Mouse (Mus musculus) liver, embryonic 16.5 days (tissue): ENCODE results near the gene Abl1. TPM values are rescaled to one million over a fixed set of nuclear protein-coding genes. Genes with fewer than 3 reads are reported as not detected.

Experiments used
- ATAC-seq: fragments of 200-750 bp; cut with Nextera tagmentation; 2 replicates; pipeline ENCODE4 v1.8.0; 2017; ENCODE audit warnings: low read depth, mild to moderate bottlenecking, moderate number of reproducible peaks, moderate library complexity
- H3K27ac ChIP-seq: fragments of 300-500 bp; sonication (generic); 2 replicates; pipeline ENCODE4 v1.5.1; 2014; ENCODE audit warnings: mild to moderate bottlenecking, low read length
- H3K27me3 ChIP-seq: fragments of 300-500 bp; sonication (generic); 2 replicates; pipeline ENCODE4 v1.6.1; 2014; ENCODE audit warnings: low read depth, low read length, mixed read lengths; ENCODE audit not compliant: control insufficient read depth, insufficient read depth
- H3K36me3 ChIP-seq: fragments of 300-500 bp; sonication (generic); 2 replicates; pipeline ENCODE4 v1.6.1; 2014; ENCODE audit warnings: mild to moderate bottlenecking; ENCODE audit not compliant: control insufficient read depth, insufficient read depth
- H3K4me1 ChIP-seq: fragments of 300-500 bp; sonication (generic); 2 replicates; pipeline ENCODE4 v1.6.1; 2014; ENCODE audit warnings: low read depth, low read length, mixed read lengths; ENCODE audit not compliant: control insufficient read depth
- H3K4me2 ChIP-seq: fragments of 300-500 bp; sonication (generic); 2 replicates; pipeline ENCODE4 v1.6.1; 2014; ENCODE audit warnings: low read depth, low read length, mixed read lengths
- H3K4me3 ChIP-seq: fragments of 300-500 bp; sonication (generic); 2 replicates; pipeline ENCODE4 v1.5.1; 2014; ENCODE audit warnings: low read depth, mild to moderate bottlenecking, low read length
- H3K9ac ChIP-seq: fragments of 300-500 bp; sonication (generic); 2 replicates; pipeline ENCODE4 v1.6.1; 2014; ENCODE audit warnings: low read depth, low read length
- H3K9me3 ChIP-seq: fragments of 300-500 bp; sonication (generic); replicated peaks from 2 replicates; pipeline ENCODE4 v1.6.1; 2016; ENCODE audit warnings: low read length; ENCODE audit not compliant: control insufficient read depth
- WGBS: fragments of 180-500 bp; shearing (Covaris S2); extraction: QIAGEN DNeasy Blood & Tissue Kit; methylation state at CpG from one replicate; pipeline ENCODE4 v1.1.7; 2014; ENCODE audit not compliant: insufficient replicate concordance; 5-methylcytosine and 5-hydroxymethylcytosine counted together
- polyA plus RNA-seq: library from polyadenylated mRNA; unstranded; fragments of >200 nt; fragmentation: Nextera tagmentation; extraction: Ambion mirVana; gene quantifications from 2 replicates; pipeline ENCODE4 v1.2.1, GENCODE M21; 2015

Gene Abl1
- polyA plus RNA-seq, 1 experiment from 2014 or later, result 6.7 TPM

DNA sequence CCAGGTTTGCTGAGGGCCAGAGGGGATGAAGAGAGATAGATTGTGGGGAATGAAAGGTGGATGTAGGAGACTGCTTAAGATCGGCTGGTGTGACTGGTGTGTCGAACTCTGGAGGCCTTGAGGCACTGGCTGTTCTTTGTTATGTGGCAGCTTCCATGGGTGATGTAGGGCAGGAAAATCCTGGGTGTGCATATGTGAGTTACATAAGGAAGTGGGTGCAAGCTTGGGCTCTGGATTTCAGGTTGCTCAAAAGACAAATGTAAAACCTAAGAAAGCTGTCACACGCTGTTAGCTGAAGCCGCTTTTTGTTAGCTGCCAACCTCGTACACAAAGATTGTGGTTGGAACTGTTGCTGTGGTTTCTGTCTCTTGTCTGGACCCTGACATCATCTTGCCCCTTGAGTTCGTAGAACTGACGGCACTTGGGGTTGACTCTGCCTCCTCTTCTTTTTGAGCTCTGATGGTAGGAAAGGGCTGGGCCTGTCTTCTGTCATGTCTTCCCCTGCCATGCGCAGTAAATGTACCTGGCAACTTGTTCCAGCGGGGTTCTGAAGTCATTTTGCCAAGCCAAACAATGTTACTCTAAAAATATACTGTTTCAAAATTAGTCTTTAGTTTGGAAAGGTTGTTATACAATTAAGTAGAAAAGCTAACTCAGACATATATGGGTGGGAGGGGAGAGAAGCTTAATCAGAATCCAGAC, 39.6 kb downstream of the Abl1 start:
- H3K27ac ChIP-seq, result no peak overlapping the region
- no peaks in the 10 kb centered on the region for H3K9me3 ChIP-seq
- WGBS, result 51% methylated on average over 9 of the region's 9 CpGs
- H3K4me3 ChIP-seq, result no peak overlapping the region
- no peak overlapping the region for H3K9ac ChIP-seq
- no peak overlapping the region for H3K4me2 ChIP-seq
- no peaks in the 10 kb centered on the region for H3K36me3 ChIP-seq
- H3K4me1 ChIP-seq, result peaks cover 18% of the 10 kb centered on the region
- ATAC-seq, result no peak
- no peaks in the 10 kb centered on the region for H3K27me3 ChIP-seq

DNA sequence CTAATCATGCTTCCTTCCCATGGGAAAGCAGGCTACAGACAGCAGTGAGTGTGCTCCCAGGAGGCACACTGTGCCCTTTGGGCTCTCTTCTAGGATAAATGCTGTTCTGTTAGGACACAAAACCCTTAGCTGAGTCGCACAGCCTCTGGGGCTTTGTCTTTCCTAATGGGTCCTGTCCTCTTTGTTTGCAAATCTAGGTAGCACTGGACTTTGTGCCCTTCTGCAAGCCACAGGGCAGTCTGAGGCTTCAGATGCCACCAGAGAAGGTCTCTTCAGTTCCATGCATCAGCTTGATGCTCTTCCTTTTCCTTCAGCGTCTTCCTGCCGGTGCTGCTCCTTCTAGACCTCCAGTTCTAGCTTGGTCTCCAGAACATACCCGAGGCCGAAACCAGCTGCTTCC, 42.5 kb downstream of the Abl1 start:
- H3K27ac ChIP-seq, result peak overlapping the region; percentile 59; the same call in 1 of the 2 replicates
- 51% methylated on average over 5 of the region's 5 CpGs for WGBS
- peaks cover 14% of the 10 kb centered on the region for H3K4me1 ChIP-seq
- no peak overlapping the region for H3K9ac ChIP-seq
- no peaks in the 10 kb centered on the region for H3K36me3 ChIP-seq
- H3K4me3 ChIP-seq, result no peak overlapping the region
- ATAC-seq, result 0 out of 2 replicates have a peak, but pooled peaks have one; percentile 35
- no peak overlapping the region for H3K4me2 ChIP-seq
- no peaks in the 10 kb centered on the region for H3K9me3 ChIP-seq
- no peaks in the 10 kb centered on the region for H3K27me3 ChIP-seq

DNA sequence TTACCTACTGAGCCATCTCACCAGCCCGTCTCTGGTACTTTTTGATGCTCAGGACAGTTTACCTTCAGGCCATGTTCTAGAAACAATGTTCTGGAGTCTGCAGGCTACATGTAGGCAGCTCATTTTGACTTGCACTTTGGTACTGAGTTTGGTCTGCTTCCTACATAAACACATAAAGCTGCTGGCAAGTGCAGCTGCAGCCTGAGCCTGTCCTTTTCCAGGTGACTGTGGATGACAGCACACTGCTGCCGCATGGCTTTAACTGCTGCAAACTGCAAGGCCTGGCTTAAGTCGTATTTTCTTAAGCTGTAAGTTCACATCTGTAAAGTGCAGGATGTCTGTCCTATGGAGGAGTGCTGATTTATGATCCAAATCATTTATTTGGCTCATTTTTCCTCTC, 44.3 kb downstream of the Abl1 start:
- WGBS, result 63% methylated on average over 3 of the region's 3 CpGs
- no peak for ATAC-seq

DNA sequence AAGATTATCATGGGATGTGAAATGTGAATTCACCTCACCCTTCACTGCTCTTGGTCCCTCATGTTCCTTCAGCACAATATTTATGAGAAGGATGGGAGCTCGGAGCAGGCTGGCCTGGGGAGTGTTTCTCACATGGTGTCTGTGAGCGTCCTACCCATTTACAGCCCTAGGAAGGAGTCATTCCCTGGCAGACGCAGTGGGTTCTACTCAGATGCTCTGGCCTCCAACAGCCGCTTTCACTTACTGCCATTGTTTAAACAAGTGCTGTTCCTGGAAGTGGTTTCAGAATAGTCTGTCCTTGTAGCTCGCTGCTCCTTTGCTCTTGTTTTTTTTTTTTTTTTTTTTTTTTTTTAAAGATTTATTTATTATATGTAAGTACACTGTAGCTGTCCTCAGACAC, 45.4 kb downstream of the Abl1 start:
- ATAC-seq, result no peak
- H3K27ac ChIP-seq, result no peak overlapping the region
- H3K4me2 ChIP-seq, result no peak overlapping the region
- no peak overlapping the region for H3K9ac ChIP-seq
- H3K27me3 ChIP-seq, result no peaks in the 10 kb centered on the region
- peaks cover 10% of the 10 kb centered on the region for H3K4me1 ChIP-seq
- 71% methylated on average over 5 of the region's 5 CpGs for WGBS
- H3K36me3 ChIP-seq, result no peaks in the 10 kb centered on the region
- no peaks in the 10 kb centered on the region for H3K9me3 ChIP-seq
- no peak overlapping the region for H3K4me3 ChIP-seq

More for the DNA sequence above, 44.3 kb downstream of the Abl1 start:
- Histone ChIP-seq H3K27ac (no peak overlapping the region), H3K9ac (no peak overlapping the region), H3K4me2 (no peak overlapping the region), H3K9me3 (no peaks in the 10 kb centered on the region), H3K4me1 (peaks cover 10% of the 10 kb centered on the region), H3K4me3 (no peak overlapping the region), H3K27me3 (no peaks in the 10 kb centered on the region), H3K36me3 (no peaks in the 10 kb centered on the region)

DNA sequence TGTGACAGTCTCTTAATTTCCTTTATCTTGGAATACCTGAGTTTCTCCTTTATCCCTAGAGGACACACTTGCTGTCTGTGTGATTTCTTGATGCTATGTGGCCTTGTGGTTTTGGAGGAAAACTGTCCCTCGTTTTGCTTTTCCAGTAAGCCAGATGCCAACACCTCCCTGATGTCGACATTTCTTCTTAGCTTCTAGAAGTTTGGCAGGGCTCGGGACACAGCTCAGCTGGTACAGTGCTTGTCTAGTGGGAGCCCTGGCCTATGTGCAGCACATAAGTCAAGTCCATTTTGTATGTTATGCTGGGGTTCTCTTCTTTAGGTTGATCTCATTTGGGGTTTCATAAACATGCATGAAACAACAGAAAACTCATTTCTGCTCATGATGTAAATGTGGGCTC, 50.9 kb downstream of the Abl1 start:
- 50% methylated on average over 3 of the region's 3 CpGs for WGBS
- Histone ChIP-seq H3K9ac (no peak overlapping the region), H3K4me1 (no peaks in the 10 kb centered on the region; the same call in 1 of the 2 replicates), H3K27ac (no peak overlapping the region), H3K36me3 (no peaks in the 10 kb centered on the region), H3K9me3 (no peaks in the 10 kb centered on the region), H3K27me3 (no peaks in the 10 kb centered on the region), H3K4me3 (no peak overlapping the region), H3K4me2 (no peak overlapping the region)
- ATAC-seq, result no peak

DNA sequence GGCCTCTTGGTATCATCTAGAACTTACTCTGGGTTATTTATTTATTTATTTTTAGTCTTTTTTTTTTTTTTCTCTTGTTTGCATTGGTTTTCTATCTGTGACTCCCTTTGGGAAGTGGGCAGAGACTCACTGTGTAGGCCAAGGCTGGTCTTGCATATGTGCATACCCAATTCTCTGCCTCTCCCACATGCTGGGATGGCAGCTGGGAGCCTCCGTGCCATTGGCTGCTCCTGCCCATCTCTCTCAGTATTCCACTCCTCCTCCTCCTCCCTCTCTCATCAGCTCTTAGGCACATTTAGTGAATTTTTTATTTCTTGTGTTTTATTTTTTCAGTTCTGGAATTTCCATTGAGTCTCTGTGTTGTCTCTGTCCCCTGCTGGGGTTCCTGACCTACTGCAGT, 53.6 kb downstream of the Abl1 start:
- WGBS, result 69% methylated on average over 1 of the region's 1 CpGs
- Histone ChIP-seq H3K9me3 (no peaks in the 10 kb centered on the region), H3K36me3 (no peaks in the 10 kb centered on the region), H3K4me1 (peaks cover 1% of the 10 kb centered on the region), H3K9ac (no peak overlapping the region), H3K27ac (no peak overlapping the region), H3K27me3 (no peaks in the 10 kb centered on the region), H3K4me3 (no peak overlapping the region), H3K4me2 (no peak overlapping the region)
- no peak for ATAC-seq

DNA sequence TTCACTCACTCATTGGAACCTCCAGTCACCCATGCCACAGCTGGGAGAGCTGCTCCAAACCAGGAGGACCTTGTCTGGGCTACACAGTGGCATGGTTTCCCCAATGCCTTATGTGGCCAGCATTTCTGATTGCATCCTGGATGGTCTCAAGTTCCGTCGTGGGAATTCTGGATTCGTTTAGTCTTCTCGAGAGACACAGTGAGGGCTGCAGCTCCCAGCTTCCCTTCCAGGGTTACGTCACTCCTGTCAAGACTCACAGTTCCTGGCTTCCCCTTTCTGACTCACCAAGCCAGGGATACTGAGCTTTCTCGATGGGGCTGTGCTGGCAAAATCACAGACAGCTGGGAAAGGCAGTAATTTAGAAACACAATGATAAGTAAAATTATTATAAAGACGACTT, 54.0 kb downstream of the Abl1 start:
- Histone ChIP-seq H3K4me2 (no peak overlapping the region), H3K36me3 (no peaks in the 10 kb centered on the region), H3K4me3 (no peak overlapping the region), H3K27me3 (no peaks in the 10 kb centered on the region), H3K4me1 (peaks cover 4% of the 10 kb centered on the region), H3K27ac (no peak overlapping the region), H3K9ac (no peak overlapping the region), H3K9me3 (no peaks in the 10 kb centered on the region)
- no peak for ATAC-seq
- WGBS, result 40% methylated on average over 7 of the region's 7 CpGs

DNA sequence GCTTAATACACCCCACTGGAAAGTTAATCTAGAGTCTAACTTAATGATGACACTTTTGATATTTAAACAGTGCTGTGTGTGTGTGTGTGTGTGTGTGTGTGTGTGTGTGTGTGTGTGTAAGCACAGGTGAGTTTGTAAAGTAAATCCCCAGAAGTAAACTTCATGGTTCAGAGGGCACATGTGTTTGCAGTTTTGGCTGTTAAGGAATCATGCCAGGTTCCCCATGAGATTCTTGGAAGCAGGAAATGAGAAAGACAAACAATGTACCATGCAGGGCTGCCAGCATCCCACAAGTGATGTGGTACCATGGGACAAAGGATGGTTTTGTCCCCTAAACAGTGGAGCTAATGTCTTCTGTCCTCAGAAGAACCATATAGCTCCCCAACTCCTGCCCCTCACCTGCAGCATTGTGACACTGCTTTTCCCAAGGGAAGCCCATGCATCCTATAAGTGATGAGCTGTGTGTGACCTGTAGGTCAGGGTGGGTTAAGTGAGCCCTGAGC, 57.6 kb downstream of the Abl1 start:
- no peak overlapping the region for H3K27ac ChIP-seq
- H3K4me2 ChIP-seq, result no peak overlapping the region
- no peak overlapping the region for H3K4me3 ChIP-seq
- no peak for ATAC-seq
- H3K36me3 ChIP-seq, result no peaks in the 10 kb centered on the region
- no peaks in the 10 kb centered on the region for H3K27me3 ChIP-seq
- no peaks in the 10 kb centered on the region for H3K9me3 ChIP-seq
- no peak overlapping the region for H3K9ac ChIP-seq
- peaks cover 6% of the 10 kb centered on the region for H3K4me1 ChIP-seq

DNA sequence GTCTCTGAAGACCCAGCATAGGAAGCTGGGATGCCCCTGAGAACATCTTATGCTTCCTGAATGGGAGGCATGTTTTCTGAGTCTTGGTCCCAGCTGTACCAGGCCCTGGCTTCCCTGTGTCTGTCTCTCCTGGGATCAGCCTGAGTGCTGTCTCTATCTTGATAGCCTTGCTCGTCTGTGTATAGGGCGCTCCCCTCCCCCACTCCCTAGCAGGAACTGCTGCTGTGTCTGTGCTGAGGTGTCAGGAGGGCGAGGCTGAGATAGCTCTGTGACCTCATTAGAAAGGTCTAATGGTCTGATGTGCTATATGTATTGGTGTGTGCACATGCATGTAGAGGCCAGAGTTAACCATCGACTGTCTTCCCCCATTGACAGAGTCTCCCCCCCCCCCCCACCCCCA, 58.7 kb downstream of the Abl1 start:
- ATAC-seq, result peak; percentile 43; the same call in 1 of the 2 replicates
- H3K4me3 ChIP-seq, result no peak overlapping the region
- no peak overlapping the region for H3K27ac ChIP-seq
- no peaks in the 10 kb centered on the region for H3K9me3 ChIP-seq
- 35% methylated on average over 4 of the region's 4 CpGs for whole genome bisulfite sequencing
- no peak overlapping the region for H3K4me2 ChIP-seq
- no peak overlapping the region for H3K9ac ChIP-seq
- H3K27me3 ChIP-seq, result no peaks in the 10 kb centered on the region
- peaks cover 6% of the 10 kb centered on the region for H3K4me1 ChIP-seq
- H3K36me3 ChIP-seq, result no peaks in the 10 kb centered on the region
